Mouse (Mus musculus) brain, adult 2 months (tissue): ENCODE measurements around the gene Slc25a16.

Source experiments
- DNase-seq: peaks from one replicate; pipeline ENCODE4 v3.0.0; 2011; ENCODE audit warnings: low read depth, low spot score

Gene Slc25a16

DNA sequence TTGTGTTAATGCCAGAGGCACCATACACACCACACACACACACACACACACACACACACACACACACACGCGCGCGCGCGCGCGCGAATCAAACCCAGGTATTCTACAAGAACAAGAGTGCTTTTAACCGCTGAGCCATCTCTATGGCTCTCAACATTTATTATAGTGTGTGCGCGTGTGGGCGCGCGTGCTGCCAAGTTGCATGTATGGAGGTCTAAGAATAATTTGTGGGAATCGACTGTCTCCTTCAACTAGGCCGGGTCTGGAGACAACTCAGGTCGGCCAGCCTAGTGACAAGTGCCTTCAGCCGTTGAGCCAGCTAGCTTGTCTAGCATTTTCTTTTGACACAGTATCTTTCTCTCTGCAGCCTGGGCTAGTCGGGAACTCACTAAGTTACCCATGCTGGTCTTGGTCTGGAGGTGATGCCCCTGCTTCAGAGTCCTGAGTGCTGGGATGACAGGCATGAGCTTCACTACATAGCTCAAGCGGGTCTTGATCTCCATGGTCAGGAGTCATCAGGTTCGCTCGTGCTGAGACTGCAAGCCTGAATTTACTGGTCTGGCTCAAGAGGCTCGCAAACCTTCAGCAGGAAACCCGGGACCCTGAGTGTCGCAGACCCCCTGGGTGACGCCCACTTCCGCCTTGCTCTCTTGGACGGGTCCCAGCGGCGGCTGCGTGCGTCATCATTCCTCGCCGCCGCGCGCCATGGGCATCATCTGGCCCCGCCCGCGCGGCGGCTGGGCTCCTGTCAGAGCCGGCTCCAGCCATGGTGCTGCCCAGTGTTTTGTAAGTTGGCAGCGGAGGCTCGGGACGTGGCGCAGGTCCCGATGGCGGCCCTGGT lies at the start of gene Slc25a16:
TSS of gene Slc25a16 (plus strand) at position 709 of the 841 bp plus-strand sequence.
- peak; percentile 94 for DNase-seq

DNA sequence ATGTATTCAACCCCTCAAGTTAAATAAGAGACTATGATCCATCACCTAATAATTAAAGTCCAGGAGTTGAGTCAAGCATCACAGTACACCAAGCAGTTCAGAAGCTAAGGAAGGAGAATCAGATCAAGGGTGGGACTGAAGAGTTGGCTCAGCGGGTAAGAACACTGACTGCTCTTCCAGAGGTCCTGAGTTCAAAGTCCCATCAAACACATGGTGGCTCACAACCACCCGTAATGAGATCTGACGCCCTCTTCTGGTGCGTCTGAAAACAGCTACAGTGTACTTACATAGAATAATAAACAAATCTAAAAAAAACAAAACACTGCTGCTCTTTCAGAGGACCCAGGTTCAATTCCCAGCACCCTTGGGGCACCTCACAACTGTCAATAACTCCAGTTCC lies 45.6 kb upstream of the Slc25a16 start:
- no peak for DNase-seq

DNA sequence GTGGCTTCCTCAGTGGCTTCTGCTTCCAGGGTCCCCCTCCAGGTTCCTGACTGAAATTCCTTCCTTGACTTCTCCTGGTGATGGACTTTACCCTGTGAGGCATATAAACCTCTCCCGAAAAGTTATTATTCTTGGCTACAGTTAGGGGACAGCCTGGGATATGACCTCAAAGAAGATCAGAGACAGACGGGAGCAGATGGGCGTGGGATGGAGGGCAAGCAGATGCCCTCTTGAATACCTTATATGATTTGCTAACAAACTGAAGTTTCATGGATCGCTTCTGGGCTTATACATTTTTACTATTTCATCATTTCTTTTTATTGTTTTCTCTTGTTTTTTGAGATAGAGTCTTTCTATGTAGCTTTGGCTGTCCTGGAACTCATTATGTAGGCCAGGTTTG lies 44.9 kb upstream of the Slc25a16 start:
- DNase-seq, result no peak

DNA sequence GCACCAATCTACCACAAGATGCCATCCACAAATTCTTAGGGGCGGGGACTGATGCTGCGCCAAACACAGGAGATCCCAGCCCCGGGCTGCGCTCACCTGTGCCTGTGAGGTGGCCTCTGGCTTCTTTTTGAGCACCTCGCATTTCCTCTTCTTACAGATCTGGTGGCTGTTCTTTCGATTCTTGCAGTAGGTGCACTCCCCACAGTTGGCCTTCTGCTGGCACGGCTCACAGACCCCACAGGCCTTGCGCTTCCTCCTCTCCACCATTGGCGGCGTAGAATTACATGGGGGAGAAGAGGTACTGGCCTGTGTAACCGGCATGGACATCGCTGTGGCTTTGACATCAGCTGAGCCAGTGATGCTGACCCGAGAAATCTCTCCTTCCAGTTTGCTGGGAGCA lies 42.4 kb upstream of the Slc25a16 start:
- DNase-seq, result no peak

DNA sequence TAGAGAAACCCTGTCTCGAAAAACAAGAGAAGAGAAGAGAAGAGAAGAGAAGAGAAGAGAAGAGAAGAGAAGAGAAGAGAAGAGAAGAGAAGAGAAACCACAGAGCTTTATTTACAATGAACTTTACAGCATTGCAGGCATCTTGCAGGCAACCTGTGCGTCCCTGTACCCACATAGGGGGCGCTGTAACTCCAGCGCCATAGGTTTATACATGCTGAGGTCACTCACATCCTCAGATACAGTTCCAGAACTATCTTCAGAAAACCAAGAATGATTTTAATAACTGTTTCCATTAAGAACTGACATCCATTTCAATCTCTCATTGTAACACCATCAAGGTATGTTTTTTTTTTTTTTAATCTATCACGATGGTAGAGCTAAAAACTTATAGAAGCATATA lies 39.2 kb upstream of the Slc25a16 start:
- DNase-seq, result no peak

DNA sequence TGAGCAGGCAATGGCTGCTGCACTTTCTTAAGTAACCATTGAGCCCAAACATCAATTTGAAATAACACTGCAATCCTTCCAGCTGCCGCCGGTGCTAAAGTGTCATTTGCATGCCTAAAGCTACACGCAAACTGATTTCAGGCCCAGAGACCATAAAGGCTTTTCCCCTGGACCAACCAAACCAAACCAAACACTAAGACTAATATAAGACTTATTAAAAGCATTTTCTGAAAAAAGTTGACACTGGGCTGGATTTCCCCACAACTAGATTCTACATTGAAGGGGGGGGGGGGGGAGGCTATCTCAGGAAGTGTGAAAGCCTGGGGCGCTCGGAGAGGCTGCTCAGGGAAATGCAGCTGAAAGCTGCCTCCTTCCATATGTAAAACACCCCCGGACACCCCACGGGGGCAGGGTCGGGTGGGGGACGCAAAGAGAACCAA lies 36.5 kb upstream of the Slc25a16 start:
- DNase-seq, result no peak

DNA sequence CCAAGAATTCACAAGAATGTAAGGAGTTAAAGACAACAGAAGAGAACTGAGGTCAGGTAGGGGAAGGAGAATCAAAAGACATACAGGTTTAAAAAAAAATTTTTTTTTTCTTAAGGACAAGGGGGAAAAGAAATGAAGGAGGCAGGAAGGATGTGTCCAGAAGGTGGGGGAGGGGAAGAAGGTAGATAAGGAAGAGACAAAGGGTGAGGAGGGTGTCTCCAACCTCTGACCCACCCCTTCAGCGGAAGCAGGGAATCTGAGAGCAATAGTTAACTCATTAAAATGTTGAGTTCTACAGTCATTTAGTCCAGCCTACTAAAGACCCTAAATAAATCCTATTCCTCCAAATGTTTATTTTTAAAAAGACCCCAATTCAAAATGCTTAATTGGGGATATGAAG lies 35.9 kb upstream of the Slc25a16 start:
- DNase-seq, result no peak

DNA sequence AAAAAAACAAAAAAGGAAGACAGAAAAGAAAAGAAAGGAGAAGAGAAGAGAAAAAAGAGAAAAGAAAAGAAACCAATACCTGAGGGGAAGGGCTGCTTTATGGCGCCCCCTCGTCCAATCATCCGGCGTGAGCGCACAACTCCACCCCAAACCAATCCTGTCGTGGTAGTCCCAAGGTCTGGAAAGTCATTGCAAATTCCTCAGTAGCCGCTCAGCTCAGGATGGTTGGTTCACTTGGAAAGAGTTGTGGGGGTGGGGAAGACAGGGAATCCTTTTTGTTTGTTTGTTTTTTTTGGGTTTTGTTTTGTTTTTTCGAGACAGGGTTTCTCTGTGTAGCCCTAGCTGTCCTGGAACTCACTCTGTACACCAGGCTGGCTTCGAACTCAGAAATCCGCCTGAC lies 35.0 kb upstream of the Slc25a16 start:
- no peak for DNase-seq

DNA sequence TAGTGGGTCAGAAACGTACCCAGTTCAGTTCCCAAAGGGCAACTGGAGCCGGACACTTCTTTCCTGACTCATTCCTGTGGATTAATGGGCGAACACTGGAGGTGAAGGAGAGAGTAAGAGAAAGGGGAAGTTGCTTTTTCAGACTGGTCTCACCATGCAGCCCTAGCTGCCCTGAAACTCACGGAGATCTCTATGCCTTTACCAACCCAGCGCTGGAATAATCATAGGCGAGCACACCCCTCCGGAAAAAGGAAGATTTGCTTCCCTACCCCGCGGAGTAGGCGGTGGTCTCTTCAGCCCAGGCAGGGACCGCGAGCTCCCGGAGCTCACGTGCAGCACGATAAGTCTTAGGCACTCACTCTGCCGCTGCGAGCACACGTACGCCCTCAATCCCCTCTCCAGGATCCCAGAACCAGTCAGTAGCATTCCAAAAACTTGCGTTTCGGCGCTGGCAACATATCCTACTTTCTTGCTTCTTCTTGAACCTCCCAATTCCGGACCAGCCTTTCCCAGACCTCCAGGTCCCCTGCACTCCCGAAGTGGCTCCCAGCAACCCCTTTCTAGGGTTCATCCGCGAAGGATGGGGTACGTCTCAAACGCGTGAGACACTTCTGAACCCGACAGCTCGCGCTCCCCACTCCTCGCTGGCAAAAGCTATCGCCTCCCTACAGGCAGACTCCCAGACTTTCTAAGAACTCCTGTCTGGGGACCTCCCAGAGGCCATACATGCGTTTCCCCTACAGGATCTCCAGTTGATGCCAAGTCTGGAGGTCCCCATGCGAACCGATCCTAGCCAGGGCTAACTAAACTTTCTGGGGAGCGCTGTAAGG lies 34.2 kb upstream of the Slc25a16 start:
- DNase-seq, result no peak

DNA sequence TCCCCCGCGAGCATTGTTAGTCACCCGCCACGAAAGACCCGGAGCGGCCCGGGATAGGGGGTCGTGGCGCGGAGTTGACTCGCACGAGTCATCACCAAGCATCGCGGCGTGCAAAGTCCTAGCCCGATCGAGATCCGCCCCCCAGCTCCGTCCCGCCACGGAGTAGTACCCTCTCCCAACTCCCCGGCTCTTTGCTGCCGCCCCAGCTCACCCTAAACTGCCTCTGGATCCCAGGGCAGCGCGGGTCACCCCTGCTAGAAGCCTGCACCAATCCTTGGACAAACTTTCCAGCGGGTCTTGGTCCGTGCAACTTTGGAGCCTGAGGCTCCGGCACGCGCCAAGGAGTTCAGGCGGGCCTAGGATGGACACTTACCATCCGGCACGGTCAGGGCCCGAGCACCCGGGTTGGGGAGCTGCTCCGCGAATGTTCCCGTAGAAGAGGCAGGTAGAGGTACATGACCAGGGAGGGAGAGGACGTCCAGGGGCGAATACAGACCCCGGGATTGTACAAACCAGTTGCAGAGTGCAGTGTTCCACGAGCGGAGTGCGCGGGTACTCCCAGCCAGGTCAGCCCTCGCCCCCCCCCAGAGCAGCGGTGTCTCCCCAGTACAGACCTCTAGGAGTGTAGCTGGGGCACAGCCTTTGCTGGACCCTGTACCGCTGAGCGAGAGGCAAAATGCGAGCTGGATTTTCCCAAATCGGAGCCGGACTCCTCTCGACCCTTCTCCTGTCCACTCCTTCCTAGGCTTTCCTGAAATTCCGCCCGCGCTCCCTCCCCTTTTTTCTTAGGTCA lies 33.4 kb upstream of the Slc25a16 start:
- DNase-seq, result peak; percentile 59

DNA sequence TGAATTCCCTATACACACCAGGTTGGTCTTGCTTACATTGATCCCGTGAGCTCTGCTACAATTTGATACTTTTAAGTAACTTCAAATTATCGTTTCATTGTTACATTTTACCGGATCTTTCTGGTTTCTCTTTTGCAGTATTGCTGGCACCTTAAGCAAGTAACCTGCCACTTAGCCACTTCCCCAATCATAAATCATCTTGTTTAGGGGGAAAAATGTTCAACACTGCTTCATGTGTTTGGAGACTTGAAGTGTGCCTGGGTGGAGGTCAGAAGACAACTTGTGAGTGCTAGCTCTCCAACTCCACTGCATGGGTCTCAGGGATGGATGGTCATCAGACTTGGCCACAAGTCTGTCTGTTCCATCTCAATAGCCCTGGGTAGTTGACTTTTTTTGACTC lies 29.4 kb upstream of the Slc25a16 start:
- no peak for DNase-seq

DNA sequence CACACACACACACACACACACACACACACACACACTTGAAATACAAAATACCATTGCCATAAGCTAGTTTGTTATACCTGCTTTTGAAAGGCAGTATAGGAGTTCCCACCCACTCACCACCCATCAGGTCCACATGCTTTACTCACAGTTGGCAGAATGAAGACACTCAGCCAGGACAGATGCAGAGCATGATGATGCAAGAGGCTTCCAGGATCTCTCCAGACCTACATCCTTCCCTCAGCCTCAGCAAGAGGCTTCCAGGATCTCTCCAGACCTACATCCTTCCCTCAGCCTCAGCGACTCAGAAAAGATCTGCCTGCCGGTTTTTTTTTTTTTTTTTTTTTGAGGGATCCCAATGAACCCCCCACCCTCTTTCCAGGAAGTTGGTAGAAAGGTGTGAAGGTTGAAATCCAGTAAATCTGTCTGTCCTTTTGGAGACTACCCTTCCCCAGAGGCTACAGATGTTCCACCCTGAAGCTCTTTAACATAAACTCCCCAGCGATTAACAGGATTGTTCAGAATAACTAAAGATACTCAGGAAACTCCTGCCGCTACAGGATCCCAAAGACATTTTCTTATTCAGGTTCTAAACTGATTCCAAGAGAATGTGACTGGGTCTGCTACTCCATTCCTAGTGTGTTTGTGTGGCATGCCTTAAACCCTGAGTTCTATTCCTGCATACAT lies 27.7 kb upstream of the Slc25a16 start:
- peak; percentile 60 for DNase-seq

DNA sequence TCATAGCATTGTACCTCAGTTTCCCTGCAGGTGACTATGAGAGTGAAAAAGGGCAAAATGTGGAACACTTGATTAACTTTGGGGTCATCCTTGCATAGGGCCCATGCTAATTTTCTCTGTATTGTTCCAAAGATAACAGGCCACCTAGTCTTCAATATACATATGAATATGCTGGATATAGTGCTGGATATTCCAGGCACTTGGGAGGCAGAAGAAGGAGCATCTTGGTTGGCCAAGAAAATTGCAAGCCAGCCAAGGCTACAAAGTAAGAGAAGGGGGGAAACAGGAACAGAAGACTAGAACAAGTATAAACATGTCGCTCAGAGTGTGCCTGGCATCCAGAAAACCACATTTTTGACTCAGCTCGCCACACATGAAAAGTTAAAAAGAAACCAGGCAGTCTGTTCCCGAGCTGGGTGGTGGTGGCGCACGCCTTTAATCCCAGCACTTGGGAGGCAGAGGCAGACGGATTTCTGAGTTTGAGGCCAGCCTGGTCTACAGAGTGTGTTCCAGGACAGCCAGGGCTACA lies 27.0 kb upstream of the Slc25a16 start:
- no peak for DNase-seq

DNA sequence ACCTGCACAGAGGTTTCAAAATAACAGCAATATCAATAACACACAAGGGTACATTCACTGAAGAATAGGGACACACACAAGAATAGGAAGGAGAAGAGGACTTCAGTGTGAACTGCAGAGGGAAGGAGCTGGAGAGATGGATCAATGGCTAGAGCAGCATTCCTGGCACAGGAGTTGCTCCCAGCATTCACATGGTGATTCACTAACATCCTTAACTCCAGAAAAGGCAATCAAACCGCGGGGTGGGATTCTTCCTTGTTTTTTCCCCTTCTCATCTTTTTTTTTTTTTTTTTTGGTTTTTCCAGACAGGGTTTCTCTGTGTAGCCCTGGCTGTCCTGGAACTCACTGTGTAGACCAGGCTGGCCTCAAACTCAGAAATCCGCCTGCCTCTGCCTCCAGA lies 26.0 kb upstream of the Slc25a16 start:
- DNase-seq, result no peak

DNA sequence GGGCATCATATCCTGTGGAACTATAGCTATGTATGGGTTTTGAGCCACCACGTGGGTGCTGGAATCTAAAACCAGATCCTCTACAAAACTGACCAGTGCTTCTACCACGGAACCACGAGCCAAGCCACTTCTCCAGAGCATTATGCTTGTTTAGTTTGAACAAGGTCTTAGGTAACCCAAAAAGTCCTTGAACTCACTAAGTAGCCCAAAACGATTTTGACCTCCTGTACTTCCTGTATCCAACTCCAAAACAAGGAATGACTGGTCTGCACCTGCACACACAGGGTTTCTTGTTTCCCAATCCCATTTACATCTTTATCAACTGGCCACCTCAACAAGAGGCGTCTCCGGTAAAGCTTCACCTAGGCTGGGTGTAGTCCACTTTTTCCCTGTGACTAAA lies 25.0 kb upstream of the Slc25a16 start:
- DNase-seq, result no peak

DNA sequence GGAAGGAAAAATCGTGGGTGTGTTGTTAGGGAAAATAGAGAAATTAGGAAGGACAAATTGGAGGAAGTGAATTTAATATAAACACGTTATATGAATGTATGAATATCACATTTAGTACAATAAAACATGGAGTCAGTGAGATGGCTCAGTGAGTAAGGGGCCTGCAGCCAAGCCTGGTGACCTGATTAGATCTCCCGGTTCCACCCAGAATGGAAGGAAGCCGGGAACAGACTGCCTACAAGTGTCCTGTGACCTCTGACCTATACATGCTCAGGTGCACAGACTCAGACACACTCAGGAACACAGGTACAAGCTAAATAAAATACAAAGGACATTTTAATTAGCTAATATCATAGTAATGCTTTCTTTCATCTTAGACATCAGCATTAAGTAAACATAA lies 24.4 kb upstream of the Slc25a16 start:
- no peak for DNase-seq

DNA sequence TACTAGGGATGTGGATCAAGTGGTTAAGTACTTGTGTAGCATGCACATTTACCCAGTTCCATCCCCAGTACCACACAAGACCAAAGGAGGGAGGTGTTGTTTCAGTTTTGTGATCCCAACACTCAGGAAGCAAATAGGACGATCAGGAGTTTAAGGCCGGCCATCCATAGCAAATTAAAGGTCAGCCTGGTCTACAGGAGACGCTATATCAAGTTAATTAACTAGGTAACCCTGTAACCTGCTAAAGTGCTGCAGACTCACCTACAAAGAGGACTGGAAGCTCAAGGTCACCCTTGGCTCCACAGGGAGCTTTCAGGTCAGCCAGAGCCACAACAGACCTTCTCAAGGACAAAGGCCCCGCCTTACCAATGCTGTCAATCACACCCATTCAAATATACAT lies 23.7 kb upstream of the Slc25a16 start:
- no peak for DNase-seq

DNA sequence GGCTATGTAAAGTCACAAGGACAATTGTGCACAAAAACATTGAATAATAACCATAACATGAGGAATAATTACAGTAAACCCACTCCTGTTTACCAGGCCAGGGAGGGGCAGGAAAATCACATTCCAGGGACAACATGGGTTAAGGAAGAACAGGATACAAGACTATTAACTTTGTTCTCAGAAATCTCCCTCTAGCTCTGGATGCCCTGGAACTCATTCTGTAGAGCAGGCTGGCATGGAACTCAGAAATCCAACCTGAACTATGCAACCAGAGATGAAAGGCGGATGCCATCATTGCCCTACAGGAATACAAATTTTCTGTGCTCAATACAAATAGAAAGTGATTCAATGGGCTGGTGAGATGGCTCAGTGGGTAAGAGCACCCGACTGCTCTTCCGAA lies 23.0 kb upstream of the Slc25a16 start:
- no peak for DNase-seq

DNA sequence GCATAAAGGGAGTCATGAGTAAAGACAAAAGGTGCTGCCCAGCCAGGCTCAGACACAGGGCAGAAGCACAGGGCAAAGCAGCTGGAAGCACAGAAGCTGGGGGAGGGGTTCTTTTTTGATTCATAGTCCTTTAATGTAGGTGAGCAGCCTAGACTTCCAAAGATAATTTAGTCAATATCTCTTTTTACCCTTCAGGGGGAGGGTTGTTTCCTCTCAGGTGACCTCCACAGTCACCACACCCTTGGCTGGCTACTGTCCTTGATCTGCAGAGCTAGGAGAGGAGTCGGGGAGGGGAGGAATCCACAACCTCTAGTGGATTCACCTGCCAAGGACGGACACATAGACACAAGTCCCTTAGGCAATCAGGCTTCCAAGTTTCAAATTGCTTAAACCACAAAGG lies 22.4 kb upstream of the Slc25a16 start:
- no peak for DNase-seq

DNA sequence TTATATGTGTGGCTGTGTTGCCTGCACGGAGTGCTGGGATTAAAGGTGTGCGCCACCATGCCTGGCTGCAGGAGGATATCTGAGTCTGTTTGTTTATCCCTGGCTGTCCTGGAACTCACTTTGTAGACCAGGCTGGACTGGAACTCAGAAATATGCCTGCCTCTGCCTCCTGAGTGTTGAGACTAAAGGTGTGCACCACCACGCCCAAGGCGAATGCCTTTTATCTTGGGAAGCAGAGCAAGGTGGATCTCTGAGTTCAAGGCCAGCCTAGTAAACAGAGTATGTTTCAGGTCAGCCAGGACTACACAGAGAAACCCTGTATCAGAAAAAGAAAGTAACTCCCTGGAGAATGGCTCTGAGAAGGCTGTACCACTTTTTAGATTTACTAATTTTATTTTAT lies 20.3 kb upstream of the Slc25a16 start:
- DNase-seq, result no peak

DNA sequence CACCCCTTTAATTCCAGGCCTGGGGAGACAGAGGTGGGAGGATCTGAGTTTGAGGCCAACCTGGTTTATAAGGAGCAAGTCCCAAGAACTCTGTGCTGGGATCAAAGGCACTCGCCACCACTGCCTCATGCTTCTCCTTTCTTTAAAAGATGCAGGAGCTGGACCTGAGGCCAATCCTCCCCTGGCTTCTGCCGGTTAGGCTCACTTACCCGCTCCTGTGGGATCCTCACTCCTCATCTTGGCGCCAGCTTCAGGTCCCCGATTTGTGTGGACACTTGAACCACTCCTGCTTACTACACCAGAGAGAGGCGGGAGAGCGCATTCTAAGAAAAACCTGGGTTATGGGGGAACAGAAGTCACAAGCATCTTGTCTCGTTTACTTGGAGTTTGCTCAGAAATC lies 18.6 kb upstream of the Slc25a16 start:
- DNase-seq, result no peak
